Mouse (Mus musculus) midbrain, postnatal 0 days (tissue): ENCODE measurements at regions not wholly inside any gene's neighbourhood (a gene's known extent, or its start where the extent isn't known, plus 50 kb on each side); places are given as distances from the start of the nearest gene placed in this dataset.

Experiments
- ATAC-seq: fragments of 200-750 bp; cut with Nextera tagmentation; 2 replicates; pipeline ENCODE4 v1.8.0; 2017; ENCODE audit warnings: moderate number of reproducible peaks, mild to moderate bottlenecking, moderate TSS enrichment, moderate library complexity; ENCODE audit not compliant: low FRiP score
- DNase-seq: peaks from one replicate; pipeline ENCODE4 v3.0.0-alpha.2; 2015; ENCODE audit warnings: low spot score
- H3K27ac ChIP-seq: fragments of 300-500 bp; sonication (generic); 2 replicates; pipeline ENCODE4 v1.5.1; 2014; ENCODE audit warnings: low read depth, mild to moderate bottlenecking, low read length, mixed read lengths
- H3K27me3 ChIP-seq: fragments of 300-500 bp; sonication (generic); 2 replicates; pipeline ENCODE4 v1.6.1; 2014; ENCODE audit warnings: low read length, control low read depth, mixed read lengths; ENCODE audit not compliant: insufficient read depth
- H3K36me3 ChIP-seq: fragments of 300-500 bp; sonication (generic); 2 replicates; pipeline ENCODE4 v1.6.1; 2014; ENCODE audit warnings: low read length, control low read depth, mixed read lengths; ENCODE audit not compliant: insufficient read depth
- H3K4me1 ChIP-seq: fragments of 300-500 bp; sonication (generic); 2 replicates; pipeline ENCODE4 v1.6.1; 2014; ENCODE audit warnings: mild to moderate bottlenecking, control low read depth, antibody characterized with exemption, low read length, mixed read lengths; ENCODE audit not compliant: insufficient read depth
- H3K4me2 ChIP-seq: fragments of 300-500 bp; sonication (generic); 2 replicates; pipeline ENCODE4 v1.6.1; 2014; ENCODE audit warnings: low read depth, mild to moderate bottlenecking, low read length, mixed read lengths; ENCODE audit not compliant: poor library complexity, severe bottlenecking
- H3K4me3 ChIP-seq: fragments of 300-500 bp; sonication (generic); 2 replicates; pipeline ENCODE4 v1.5.1; 2014; ENCODE audit warnings: low read depth, mild to moderate bottlenecking, low read length, moderate library complexity
- H3K9ac ChIP-seq: fragments of 300-500 bp; sonication (generic); replicated peaks from 2 replicates; pipeline ENCODE4 v1.6.1; 2014; ENCODE audit warnings: mild to moderate bottlenecking, low read length, moderate library complexity, mixed read lengths; ENCODE audit not compliant: poor library complexity, severe bottlenecking
- H3K9me3 ChIP-seq: fragments of 300-500 bp; sonication (generic); 2 replicates; pipeline ENCODE4 v1.6.1; 2016; ENCODE audit warnings: low read length, control low read depth
- CTCF ChIP-seq: IDR thresholded peaks from 2 replicates; pipeline ENCODE4 v1.5.1; 2016; ENCODE audit warnings: antibody characterized with exemption, mild to moderate bottlenecking
- WGBS: fragments of 180-500 bp; shearing (Covaris S2); extraction: QIAGEN DNeasy Blood & Tissue Kit; methylation state at CpG from one replicate; pipeline ENCODE4 v1.1.7; 2014; 5-methylcytosine and 5-hydroxymethylcytosine counted together

DNA sequence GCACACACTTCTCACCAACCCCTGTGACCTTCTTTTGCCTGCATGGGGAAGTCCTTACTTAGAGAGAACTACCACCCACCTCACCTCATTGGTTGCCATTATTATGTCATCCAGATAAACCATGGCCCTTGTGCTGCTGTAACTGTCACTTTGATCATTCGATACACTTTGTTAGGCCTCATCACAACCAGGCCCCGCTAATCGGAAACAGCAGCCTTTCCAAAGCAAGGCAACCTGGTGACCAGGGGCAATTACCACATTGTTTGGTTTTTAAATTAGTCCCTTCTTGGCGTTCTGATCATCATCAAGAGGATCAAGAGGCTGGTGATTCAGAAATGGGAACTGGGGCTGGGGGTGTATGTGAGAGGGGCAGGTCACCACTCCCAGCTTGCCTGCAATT, 208.9 kb upstream of the Meis1 start:
- 78% methylated on average over 4 of the region's 4 CpGs for WGBS
- DNase-seq (no peak), ATAC-seq (no peak)
- Histone ChIP-seq H3K4me3 (no peak overlapping the region), H3K9ac (no peak overlapping the region), H3K36me3 (no peaks in the 10 kb centered on the region), H3K9me3 (no peaks in the 10 kb centered on the region), H3K27ac (no peak overlapping the region), H3K4me2 (no peak overlapping the region), H3K4me1 (no peaks in the 10 kb centered on the region), H3K27me3 (no peaks in the 10 kb centered on the region)
- no peak for TF ChIP-seq CTCF

DNA sequence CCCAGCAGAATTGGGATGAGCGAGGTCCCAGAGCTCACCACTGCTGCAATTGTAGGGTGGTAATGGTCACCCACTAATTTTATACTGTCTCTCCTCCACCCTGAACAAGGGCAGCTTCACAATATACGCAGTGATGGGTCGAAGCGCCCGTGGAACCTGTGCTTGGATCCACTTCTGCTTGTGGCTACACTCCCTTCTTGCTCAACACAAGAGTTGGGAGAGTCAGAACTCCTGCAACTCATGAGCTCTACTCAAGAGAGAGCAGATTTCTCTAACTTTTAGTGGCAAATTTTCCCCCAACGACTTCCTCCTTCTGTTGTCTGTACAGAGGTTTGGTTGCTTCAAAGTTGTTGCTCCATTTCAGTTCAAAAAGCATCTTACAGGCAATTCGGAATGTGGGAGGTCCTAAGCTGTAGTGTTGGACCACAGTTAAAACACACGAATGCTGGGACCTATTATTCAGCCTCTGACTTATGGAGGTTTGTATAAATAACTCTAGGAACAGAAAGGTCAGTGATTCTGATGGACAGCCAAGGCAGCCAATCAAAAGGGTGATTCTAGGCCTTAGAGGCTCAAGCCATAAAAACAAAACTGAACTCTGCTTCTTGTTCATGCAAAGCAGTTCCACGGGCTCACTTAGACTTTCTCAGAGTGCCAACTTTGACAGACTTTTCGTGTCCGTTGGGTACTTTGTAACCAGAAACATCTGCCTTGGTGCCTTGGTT, 227.8 kb upstream of the Meis1 start:
- no peak overlapping the region for H3K9ac ChIP-seq
- ATAC-seq, result no peak
- no peaks in the 10 kb centered on the region for H3K4me1 ChIP-seq
- H3K27ac ChIP-seq, result no peak overlapping the region
- DNase-seq, result no peak
- H3K4me3 ChIP-seq, result no peak overlapping the region
- no peak for TF ChIP-seq CTCF
- H3K36me3 ChIP-seq, result no peaks in the 10 kb centered on the region
- WGBS, result 86% methylated on average over 11 of the region's 11 CpGs
- H3K9me3 ChIP-seq, result no peaks in the 10 kb centered on the region
- H3K4me2 ChIP-seq, result no peak overlapping the region
- no peaks in the 10 kb centered on the region for H3K27me3 ChIP-seq

DNA sequence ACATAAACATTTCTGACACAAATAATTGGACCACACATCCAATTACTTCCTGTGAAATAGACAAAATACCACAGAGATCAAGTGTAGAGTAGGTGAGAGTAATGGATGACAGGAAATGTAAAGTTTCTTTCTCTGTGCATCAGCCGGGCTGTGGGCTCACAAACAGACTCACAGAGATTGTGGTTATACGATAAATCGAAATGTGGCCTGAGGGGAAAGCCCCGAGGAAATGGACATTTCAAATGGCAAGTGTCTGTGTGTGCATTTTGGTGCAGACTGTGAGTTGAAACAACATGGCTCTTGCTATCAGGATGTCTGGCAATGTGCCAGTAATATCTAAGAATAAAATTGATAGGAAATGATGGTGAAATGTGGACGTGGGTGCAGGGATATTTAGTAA, 234.8 kb upstream of the Meis1 start:
- no peak for ATAC-seq
- no peaks in the 10 kb centered on the region for H3K27me3 ChIP-seq
- H3K4me3 ChIP-seq, result no peak overlapping the region
- H3K4me1 ChIP-seq, result no peaks in the 10 kb centered on the region
- no peaks in the 10 kb centered on the region for H3K36me3 ChIP-seq
- no peak overlapping the region for H3K27ac ChIP-seq
- no peak for DNase-seq
- H3K9ac ChIP-seq, result no peak overlapping the region
- 81% methylated on average over 5 of the region's 5 CpGs for WGBS
- H3K9me3 ChIP-seq, result no peaks in the 10 kb centered on the region
- TF ChIP-seq CTCF, result no peak
- H3K4me2 ChIP-seq, result no peak overlapping the region

DNA sequence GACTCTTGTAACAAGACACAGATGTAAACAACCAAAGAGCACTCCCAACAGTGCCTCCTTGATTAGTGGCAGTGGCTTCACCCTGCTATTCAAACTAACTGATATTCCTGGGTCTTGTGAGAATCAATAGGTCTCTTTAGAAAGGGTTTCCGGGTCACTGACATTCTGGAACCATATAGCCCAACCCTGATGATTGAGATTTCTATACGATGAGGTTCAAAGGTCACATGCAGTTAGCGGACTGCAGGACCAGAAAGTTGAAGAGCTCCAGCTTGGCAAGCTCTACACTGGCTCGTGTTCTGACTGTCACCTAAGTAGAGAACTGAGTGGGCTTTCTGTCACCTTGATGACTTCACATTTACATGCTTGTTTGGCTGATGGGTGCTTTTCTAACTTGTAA, 235.4 kb upstream of the Meis1 start:
- 76% methylated on average over 4 of the region's 4 CpGs for WGBS

DNA sequence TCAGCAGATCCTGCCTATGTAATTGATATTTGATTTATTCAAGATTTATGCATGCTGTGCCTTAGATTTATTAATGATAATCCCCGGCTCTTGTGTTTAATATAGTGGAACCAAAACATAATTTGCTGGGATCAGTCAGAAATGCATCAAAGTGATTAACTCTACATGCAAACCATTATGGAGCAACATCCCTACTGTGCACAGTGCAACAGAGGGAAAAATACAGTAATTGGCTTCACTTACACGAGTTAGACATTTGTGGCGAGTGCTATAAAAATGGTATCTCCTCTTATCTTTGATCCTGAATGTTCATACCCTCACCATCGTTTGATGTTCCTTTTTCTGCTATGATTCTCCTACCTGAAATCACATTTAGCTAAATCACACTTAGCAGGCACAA, 238.8 kb upstream of the Meis1 start:
- WGBS, result 55% methylated on average over 4 of the region's 4 CpGs
- Histone ChIP-seq H3K4me2 (no peak overlapping the region), H3K4me3 (no peak overlapping the region), H3K9ac (no peak overlapping the region), H3K4me1 (no peaks in the 10 kb centered on the region), H3K36me3 (no peaks in the 10 kb centered on the region), H3K27me3 (no peaks in the 10 kb centered on the region), H3K9me3 (no peaks in the 10 kb centered on the region), H3K27ac (no peak overlapping the region)
- DNase-seq, result no peak
- no peak for ATAC-seq
- TF ChIP-seq CTCF, result no peak

More for the DNA sequence above, 235.4 kb upstream of the Meis1 start:
- no peak for TF ChIP-seq CTCF
- DNase-seq, result no peak
- no peak for ATAC-seq
- no peaks in the 10 kb centered on the region for H3K36me3 ChIP-seq
- H3K4me1 ChIP-seq, result no peaks in the 10 kb centered on the region
- H3K9me3 ChIP-seq, result no peaks in the 10 kb centered on the region
- H3K27ac ChIP-seq, result no peak overlapping the region
- H3K9ac ChIP-seq, result no peak overlapping the region
- no peak overlapping the region for H3K4me3 ChIP-seq
- H3K4me2 ChIP-seq, result no peak overlapping the region
- H3K27me3 ChIP-seq, result no peaks in the 10 kb centered on the region

DNA sequence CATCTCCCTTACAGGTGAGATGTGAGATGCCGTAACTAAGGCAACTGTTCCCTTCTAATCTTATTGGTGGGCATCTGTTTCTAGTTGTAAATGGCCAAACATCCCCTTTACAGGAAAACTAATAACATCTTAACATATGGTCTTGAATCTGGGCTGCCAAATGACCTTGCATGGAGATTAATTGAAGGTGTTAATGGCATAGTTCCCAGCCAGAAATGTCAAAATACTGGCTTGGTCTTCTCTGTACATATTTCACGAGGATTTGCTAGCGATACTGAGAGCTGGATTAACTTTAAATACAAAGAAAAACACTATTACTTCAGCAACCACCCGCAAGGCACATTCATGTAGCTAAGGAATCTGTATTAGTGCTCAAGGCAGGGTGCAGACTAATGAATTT, 244.0 kb upstream of the Meis1 start:
- H3K4me3 ChIP-seq, result no peak overlapping the region
- H3K36me3 ChIP-seq, result no peaks in the 10 kb centered on the region
- H3K4me1 ChIP-seq, result no peaks in the 10 kb centered on the region
- TF ChIP-seq CTCF, result no peak
- peak; percentile 28 for DNase-seq
- ATAC-seq, result no peak
- H3K9ac ChIP-seq, result no peak overlapping the region
- no peak overlapping the region for H3K4me2 ChIP-seq
- H3K9me3 ChIP-seq, result no peaks in the 10 kb centered on the region
- no peak overlapping the region for H3K27ac ChIP-seq
- WGBS, result 70% methylated on average over 4 of the region's 4 CpGs
- no peaks in the 10 kb centered on the region for H3K27me3 ChIP-seq
